In the genomic region with DNA sequence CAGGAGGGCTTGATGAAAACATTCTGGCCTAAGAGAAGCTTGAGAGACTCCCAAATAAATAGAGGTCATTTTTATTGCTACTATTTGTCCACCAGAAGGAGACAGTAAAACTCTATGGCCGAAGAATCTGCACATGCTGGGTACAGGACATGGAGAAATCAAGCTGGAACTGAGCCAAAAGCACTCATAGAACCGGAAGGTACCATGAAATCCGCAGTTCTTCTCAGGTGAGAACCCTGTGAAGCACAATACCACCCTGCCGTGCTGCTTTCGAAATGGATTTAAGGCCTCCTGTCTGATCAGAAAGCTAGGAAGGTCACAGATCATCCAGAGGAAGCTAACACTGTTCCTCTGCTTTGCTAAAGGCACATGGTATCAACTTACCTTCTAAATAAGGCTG, we compare ENCODE assay signal across 21 mouse cellular contexts. TPM values are rescaled to one million over a fixed set of nuclear protein-coding genes. Genes with fewer than 3 reads are reported as not detected.
A peak's percentile ranks its signal among the peaks of the same experiment; 100 is the strongest.
DNase-seq lines count a peak whose midpoint lies in the region; ATAC-seq and TF ChIP-seq lines count a peak whose summit lies in the region.
"Had no signal": no experiment of that assay in that cellular context is flagged by ENCODE, and none has a peak within 500 bp of the region (broad histone marks: within the 10 kb centered on the region; RNA-seq: fewer than 3 reads in every experiment).

No protein-coding gene starts in this region.

- ATAC-seq in embryonic facial prominence, embryonic 11.5 days (replicated peaks; ENCODE audit: insufficient number of reproducible peaks, low FRiP score, low TSS enrichment, low read depth) = no peak
- ATAC-seq in liver, postnatal 0 days = no peak
- ATAC-seq: forebrain, embryonic 14.5 days; liver, embryonic 12.5 days; Patski had no signal

- no peak overlapping the region for H3K4me2 ChIP-seq in embryonic facial prominence, embryonic 11.5 days (ENCODE audit: low read depth, low read length)
- H3K4me2 ChIP-seq in liver, postnatal 0 days (ENCODE audit: low read depth, low read length) = no peak overlapping the region
- H3K4me2 ChIP-seq: hindbrain, embryonic 15.5 days; liver, embryonic 12.5 days had no signal

- no peak overlapping the region for H3K27ac ChIP-seq in embryonic facial prominence, embryonic 11.5 days (replicated peaks; ENCODE audit: low read depth, low read length)
- no peak overlapping the region for H3K27ac ChIP-seq in embryonic facial prominence, embryonic 10.5 days (replicated peaks)
- H3K27ac ChIP-seq in liver, postnatal 0 days (ENCODE audit: low read depth) = no peak overlapping the region
- H3K27ac ChIP-seq: heart, embryonic 10.5 days; hindbrain, embryonic 15.5 days; liver, embryonic 12.5 days; macrophage had no signal

- H3K36me3 ChIP-seq in embryonic facial prominence, embryonic 11.5 days (replicated peaks; ENCODE audit: control insufficient read depth, insufficient read depth, low read depth, low read length) = no peaks in the 10 kb centered on the region
- H3K36me3 ChIP-seq in embryonic facial prominence, embryonic 10.5 days (replicated peaks) = no peaks in the 10 kb centered on the region
- H3K36me3 ChIP-seq in liver, postnatal 0 days (replicated peaks; ENCODE audit: insufficient read depth, low read length) = no peaks in the 10 kb centered on the region
- H3K36me3 ChIP-seq: heart, embryonic 10.5 days; hindbrain, embryonic 15.5 days; liver, embryonic 12.5 days had no signal

- no peak for TF ChIP-seq EP300 in liver, postnatal 0 days (IDR thresholded peaks at IDR 0.05; ENCODE audit: low read depth)

- 0 out of 2 replicates have a peak, but pooled peaks have one; percentile 15 for TF ChIP-seq CTCF in liver, postnatal 0 days (IDR thresholded peaks at IDR 0.05; ENCODE audit: low read depth)

- no peak overlapping the region for H3K4me3 ChIP-seq in embryonic facial prominence, embryonic 11.5 days (ENCODE audit: low read depth, low read length)
- no peak overlapping the region for H3K4me3 ChIP-seq in embryonic facial prominence, embryonic 10.5 days
- H3K4me3 ChIP-seq in liver, postnatal 0 days (ENCODE audit: low read depth, low read length) = no peak overlapping the region
- H3K4me3 ChIP-seq: erythroblast, embryonic 14.5 days; heart, embryonic 10.5 days; hindbrain, embryonic 15.5 days; liver, embryonic 12.5 days had no signal

- DNase-seq in embryonic facial prominence, embryonic 11.5 days (ENCODE audit: low spot score) = peak; percentile 24
- DNase-seq in embryonic facial prominence, embryonic 10.5 days (ENCODE audit: low spot score) = no peak
- DNase-seq in liver, postnatal 0 days = no peak
- no peak for DNase-seq in liver
- peak; percentile 3 for DNase-seq in 416B (ENCODE audit: low read depth)
- peak; percentile 6 for DNase-seq in mesoderm, embryonic 11.5 days (ENCODE audit: low read depth, low spot score)
- no peak for DNase-seq in urinary bladder, adult 2 months (ENCODE audit: low spot score)
- no peak for DNase-seq in T-cell, adult 2 months (ENCODE audit: low spot score)
- DNase-seq: B cell, adult 2 months; cerebellum, adult 9-11 months; gastrocnemius, postnatal 25 days; kidney, adult 18-20 months; kidney, postnatal 25 days; right cerebral cortex, postnatal 14 days had no signal

- H3K27me3 ChIP-seq in embryonic facial prominence, embryonic 11.5 days (ENCODE audit: control insufficient read depth, insufficient read depth, low read length) = no peaks in the 10 kb centered on the region
- no peaks in the 10 kb centered on the region for H3K27me3 ChIP-seq in embryonic facial prominence, embryonic 10.5 days (replicated peaks; ENCODE audit: low read depth, poor library complexity, severe bottlenecking)
- no peaks in the 10 kb centered on the region for H3K27me3 ChIP-seq in liver, postnatal 0 days (ENCODE audit: insufficient read depth, low read length)
- H3K27me3 ChIP-seq: hindbrain, embryonic 15.5 days; liver, embryonic 12.5 days had no signal

- H3K4me1 ChIP-seq in embryonic facial prominence, embryonic 11.5 days (ENCODE audit: control insufficient read depth, insufficient read depth, low read length) = no peaks in the 10 kb centered on the region
- H3K4me1 ChIP-seq in embryonic facial prominence, embryonic 10.5 days = peaks cover 5% of the 10 kb centered on the region
- H3K4me1 ChIP-seq in liver, postnatal 0 days (ENCODE audit: insufficient read depth) = no peaks in the 10 kb centered on the region
- H3K4me1 ChIP-seq: heart, embryonic 10.5 days; hindbrain, embryonic 15.5 days; liver, embryonic 12.5 days had no signal

- H3K9me3 ChIP-seq in embryonic facial prominence, embryonic 11.5 days (replicated peaks; ENCODE audit: control insufficient read depth, low read length) = no peaks in the 10 kb centered on the region
- H3K9me3 ChIP-seq in embryonic facial prominence, embryonic 10.5 days = no peaks in the 10 kb centered on the region
- no peaks in the 10 kb centered on the region for H3K9me3 ChIP-seq in liver, postnatal 0 days (ENCODE audit: low read length)
- H3K9me3 ChIP-seq: heart, embryonic 10.5 days; hindbrain, embryonic 15.5 days; liver, embryonic 12.5 days had no signal

- 65% methylated on average over 5 of the region's 5 CpGs for WGBS in embryonic facial prominence, embryonic 11.5 days
- WGBS in embryonic facial prominence, embryonic 10.5 days = 67% methylated on average over 5 of the region's 5 CpGs
- WGBS in liver, postnatal 0 days (ENCODE audit: insufficient replicate concordance) = 63% methylated on average over 5 of the region's 5 CpGs

- H3K9ac ChIP-seq in embryonic facial prominence, embryonic 11.5 days (replicated peaks; ENCODE audit: low read length) = no peak overlapping the region
- no peak overlapping the region for H3K9ac ChIP-seq in liver, postnatal 0 days (replicated peaks)
- H3K9ac ChIP-seq: hindbrain, embryonic 15.5 days; liver, embryonic 12.5 days had no signal

RNA-seq across cellular contexts. Expression of a gene that starts 59.7 kb away (rescaled TPM):
- polyA plus RNA-seq in embryonic facial prominence, embryonic 11.5 days (2014; fragmentation: Nextera tagmentation; extraction: Ambion mirVana) = 0.67 TPM in 1 of 2 replicates, not detected in the other
- 0.29 and 0.42 TPM in 2 replicates for polyA plus RNA-seq in embryonic facial prominence, embryonic 10.5 days (2016; fragmentation: Nextera tagmentation; extraction: Ambion mirVana)
- 0.12 TPM in 1 of 2 replicates, not detected in the other for polyA plus RNA-seq in liver, postnatal 0 days (2015; fragmentation: Nextera tagmentation; extraction: Ambion mirVana)
- polyA plus RNA-seq in urinary bladder, adult 2 months (2012; rRNA removed) = 1.9 and 2.9 TPM in 2 replicates
- polyA plus RNA-seq: erythroblast, embryonic 14.5 days; heart, embryonic 10.5 days; liver, embryonic 12.5 days; macrophage; Patski had no signal

Comparison
In these comparisons a context has a peak if more than half of its experiments do, and no peak if none do; other contexts are left out.
1. DNase-seq: peak in embryonic facial prominence, embryonic 11.5 days (single experiment), 416B (single experiment) and mesoderm, embryonic 11.5 days (single experiment); none in embryonic facial prominence, embryonic 10.5 days (single experiment), liver, postnatal 0 days (single experiment), liver (single experiment), urinary bladder, adult 2 months (single experiment) and T-cell, adult 2 months (single experiment).